Mouse (Mus musculus) liver, postnatal 0 days (tissue): ENCODE results near the gene Veph1. TPM values are rescaled to one million over a fixed set of nuclear protein-coding genes. Genes with fewer than 3 reads are reported as not detected.
A peak's percentile ranks its signal among the peaks of the same experiment; 100 is the strongest.

Experiments
- ATAC-seq: fragments of 200-750 bp; cut with Nextera tagmentation; 2 replicates; pipeline ENCODE4 v1.8.0; 2017; ENCODE audit warnings: mild to moderate bottlenecking, moderate library complexity
- DNase-seq: peaks from one replicate; pipeline ENCODE4 v3.0.0-alpha.2; 2016
- H3K27ac ChIP-seq: fragments of 300-500 bp; sonication (generic); 2 replicates; pipeline ENCODE4 v1.5.1; 2014; ENCODE audit warnings: antibody characterized with exemption, moderate library complexity, mild to moderate bottlenecking, low read depth
- H3K27me3 ChIP-seq: fragments of 300-500 bp; sonication (generic); 2 replicates; pipeline ENCODE4 v1.6.1; 2014; ENCODE audit warnings: low read length, control low read depth, mixed read lengths; ENCODE audit not compliant: insufficient read depth
- H3K36me3 ChIP-seq: fragments of 300-500 bp; sonication (generic); replicated peaks from 2 replicates; pipeline ENCODE4 v1.6.1; 2014; ENCODE audit warnings: mild to moderate bottlenecking, control low read depth, low read length, moderate library complexity, mixed read lengths; ENCODE audit not compliant: insufficient read depth
- H3K4me1 ChIP-seq: fragments of 300-500 bp; sonication (generic); 2 replicates; pipeline ENCODE4 v1.6.1; 2014; ENCODE audit warnings: antibody characterized with exemption, mild to moderate bottlenecking, control low read depth; ENCODE audit not compliant: insufficient read depth
- H3K4me2 ChIP-seq: fragments of 300-500 bp; sonication (generic); 2 replicates; pipeline ENCODE4 v1.6.1; 2014; ENCODE audit warnings: low read depth, mild to moderate bottlenecking, low read length, moderate library complexity, mixed read lengths
- H3K4me3 ChIP-seq: fragments of 300-500 bp; sonication (generic); 2 replicates; pipeline ENCODE4 v1.5.1; 2014; ENCODE audit warnings: low read depth, low read length
- H3K9ac ChIP-seq: fragments of 300-500 bp; sonication (generic); replicated peaks from 2 replicates; pipeline ENCODE4 v1.6.1; 2014; ENCODE audit warnings: mild to moderate bottlenecking, moderate library complexity
- H3K9me3 ChIP-seq: fragments of 300-500 bp; sonication (generic); 2 replicates; pipeline ENCODE4 v1.6.1; 2016; ENCODE audit warnings: mild to moderate bottlenecking, control low read depth, low read length, mixed read lengths
- CTCF ChIP-seq: sonication (generic); IDR thresholded peaks from 2 replicates; pipeline ENCODE4 v1.5.1; 2016; ENCODE audit warnings: antibody characterized with exemption, low read depth
- EP300 ChIP-seq: IDR thresholded peaks from 2 replicates; pipeline ENCODE4 v1.6.1; 2016; ENCODE audit warnings: antibody characterized with exemption, low read depth, mild to moderate bottlenecking
- WGBS: fragments of 180-500 bp; shearing (Covaris S2); extraction: QIAGEN DNeasy Blood & Tissue Kit; methylation state at CpG from one replicate; pipeline ENCODE4 v1.1.7; 2014; ENCODE audit not compliant: insufficient replicate concordance; 5-methylcytosine and 5-hydroxymethylcytosine counted together
- polyA plus RNA-seq: library from polyadenylated mRNA; unstranded; fragments of >200 nt; fragmentation: Nextera tagmentation; extraction: Ambion mirVana; gene quantifications from 2 replicates; pipeline ENCODE4 v1.2.1, GENCODE M21; 2015

Gene Veph1
- polyA plus RNA-seq, 1 experiment from 2014 or later, result not detected

GRCm38 (mm10) chr3:66025454-66025853 is 271.2 kb downstream of the Veph1 start:
- H3K27me3 ChIP-seq, result no peaks in the 10 kb centered on the region
- TF ChIP-seq CTCF (no peak), EP300 (no peak)
- WGBS, result 76% methylated on average over 3 of the region's 3 CpGs
- no peak overlapping the region for H3K4me2 ChIP-seq
- H3K4me3 ChIP-seq, result no peak overlapping the region
- no peaks in the 10 kb centered on the region for H3K36me3 ChIP-seq
- no peaks in the 10 kb centered on the region for H3K4me1 ChIP-seq
- H3K9ac ChIP-seq, result no peak overlapping the region
- H3K27ac ChIP-seq, result no peak overlapping the region
- DNase-seq (no peak), ATAC-seq (no peak)
- H3K9me3 ChIP-seq, result no peaks in the 10 kb centered on the region

GRCm38 (mm10) chr3:66024220-66024792 is 272.3 kb downstream of the Veph1 start:
- 66% methylated on average over 5 of the region's 5 CpGs for WGBS
- H3K4me3 ChIP-seq, result no peak overlapping the region
- H3K4me2 ChIP-seq, result no peak overlapping the region
- ATAC-seq (no peak), DNase-seq (no peak)
- no peaks in the 10 kb centered on the region for H3K9me3 ChIP-seq
- no peak overlapping the region for H3K9ac ChIP-seq
- no peaks in the 10 kb centered on the region for H3K27me3 ChIP-seq
- no peak for TF ChIP-seq CTCF
- no peak for TF ChIP-seq EP300
- H3K4me1 ChIP-seq, result no peaks in the 10 kb centered on the region
- no peak overlapping the region for H3K27ac ChIP-seq
- H3K36me3 ChIP-seq, result no peaks in the 10 kb centered on the region

GRCm38 (mm10) chr3:66019171-66019570 is 277.5 kb downstream of the Veph1 start:
- no peak overlapping the region for H3K4me3 ChIP-seq
- H3K27me3 ChIP-seq, result no peaks in the 10 kb centered on the region
- H3K9me3 ChIP-seq, result no peaks in the 10 kb centered on the region
- no peaks in the 10 kb centered on the region for H3K36me3 ChIP-seq
- no peak for ATAC-seq
- H3K9ac ChIP-seq, result no peak overlapping the region
- no peak overlapping the region for H3K27ac ChIP-seq
- H3K4me2 ChIP-seq, result no peak overlapping the region
- no peak for DNase-seq
- 89% methylated on average over 5 of the region's 5 CpGs for WGBS
- no peaks in the 10 kb centered on the region for H3K4me1 ChIP-seq
- TF ChIP-seq CTCF (no peak), EP300 (no peak)

- DNase-seq (no peak), ATAC-seq (no peak)
- TF ChIP-seq CTCF, result no peak
- TF ChIP-seq EP300, result no peak
- H3K36me3 ChIP-seq, result no peaks in the 10 kb centered on the region
- no peak overlapping the region for H3K27ac ChIP-seq
- no peaks in the 10 kb centered on the region for H3K4me1 ChIP-seq
- no peaks in the 10 kb centered on the region for H3K9me3 ChIP-seq
- H3K4me2 ChIP-seq, result no peak overlapping the region
- H3K4me3 ChIP-seq, result no peak overlapping the region
- no peaks in the 10 kb centered on the region for H3K27me3 ChIP-seq
- no peak overlapping the region for H3K9ac ChIP-seq
- WGBS, result 65% methylated on average over 3 of the region's 3 CpGs
Observed at GRCm38 (mm10) chr3:66007632-66008401, 288.8 kb downstream of the Veph1 start.

- ATAC-seq, result no peak
Observed at GRCm38 (mm10) chr3:66004989-66005388, 291.6 kb downstream of the Veph1 start.

GRCm38 (mm10) chr3:66004220-66004951 is 292.3 kb downstream of the Veph1 start:
- no peak overlapping the region for H3K27ac ChIP-seq
- H3K4me1 ChIP-seq, result no peaks in the 10 kb centered on the region
- no peaks in the 10 kb centered on the region for H3K9me3 ChIP-seq
- DNase-seq (no peak), ATAC-seq (no peak)
- H3K4me3 ChIP-seq, result no peak overlapping the region
- TF ChIP-seq CTCF (0 out of 2 replicates have a peak, but pooled peaks have one; percentile 10), EP300 (no peak)
- H3K9ac ChIP-seq, result no peak overlapping the region
- H3K27me3 ChIP-seq, result no peaks in the 10 kb centered on the region
- H3K36me3 ChIP-seq, result no peaks in the 10 kb centered on the region
- WGBS, result 34% methylated on average over 7 of the region's 7 CpGs
- H3K4me2 ChIP-seq, result no peak overlapping the region

More at GRCm38 (mm10) chr3:66004989-66005388, 291.6 kb downstream of the Veph1 start:
- Histone ChIP-seq H3K4me3 (no peak overlapping the region), H3K27ac (no peak overlapping the region), H3K27me3 (no peaks in the 10 kb centered on the region), H3K4me1 (no peaks in the 10 kb centered on the region), H3K9me3 (no peaks in the 10 kb centered on the region), H3K36me3 (no peaks in the 10 kb centered on the region), H3K9ac (no peak overlapping the region), H3K4me2 (no peak overlapping the region)
- DNase-seq, result no peak
- WGBS, result 60% methylated on average over 4 of the region's 4 CpGs
- no peak for TF ChIP-seq CTCF
- no peak for TF ChIP-seq EP300

Other genes with a start within 250 kb of the Veph1 start
- gene Ptx3, start 76.9 kb downstream of the Veph1 start, polyA plus RNA-seq, result 0.06 and 0.07 TPM in 2 replicates